Mouse (Mus musculus) left cerebral cortex, adult 18-20 months (tissue): ENCODE measurements at regions not wholly inside any gene's neighbourhood (a gene's known extent, or its start where the extent isn't known, plus 50 kb on each side); places are given as distances from the start of the nearest gene placed in this dataset.
A peak's percentile ranks its signal among the peaks of the same experiment; 100 is the strongest.
"Not testable (repeated sequence)": the region's sequence is repeated elsewhere in the genome, so short reads cannot be mapped to it uniquely, and the experiment has no call there.

Experiments
- DNase-seq, 2 experiments: peaks; one replicate each; pipeline ENCODE4 v3.0.0; 2021 to 2022; ENCODE audit warnings: low spot score in 2 of 2, mixed read lengths in 1 of 2

DNA sequence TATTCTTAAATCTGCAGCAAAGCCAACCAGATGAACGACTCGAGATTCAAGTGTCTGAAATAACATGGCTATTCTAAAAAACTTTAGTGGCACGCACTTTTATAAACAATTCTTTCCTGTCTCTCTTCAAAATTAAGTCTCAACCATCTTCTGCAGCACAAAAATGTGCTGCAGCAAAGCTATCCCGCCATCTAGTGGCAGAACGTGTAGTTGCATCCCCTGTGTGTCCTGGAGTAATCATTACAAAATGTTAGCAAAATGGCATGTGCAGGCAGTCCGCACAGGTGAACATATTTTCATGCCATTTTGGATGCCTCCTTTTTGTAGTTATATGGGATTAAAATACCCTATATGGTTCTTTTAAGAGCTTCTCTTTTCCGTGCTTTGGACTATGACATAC lies 293.1 kb upstream of the Slc7a14 start:
- peak; percentile 75 to 89 for DNase-seq

GRCm38 (mm10) chr3:31596581-31596980 lies 286.4 kb upstream of the Slc7a14 start:
- not testable (repeated sequence) for DNase-seq

- peak; percentile 16 to 21 for DNase-seq
These were observed 275.8 kb upstream of the Slc7a14 start for GRCm38 (mm10) chr3:31585971-31586370.

- no peak for DNase-seq
These were observed 263.7 kb upstream of the Slc7a14 start for GRCm38 (mm10) chr3:31573849-31574248.
